Mouse (Mus musculus): Measurements from ENCODE around the gene Mcm3ap. TPM values are rescaled to one million over a fixed set of nuclear protein-coding genes. Genes with fewer than 3 reads are reported as not detected.
A peak's percentile ranks its signal among the peaks of the same experiment; 100 is the strongest.

The Mcm3ap gene
- polyA plus RNA-seq, 1 experiment from 2014 or later: 69.9 TPM

GRCm38 (mm10) chr10:76447406-76448229, 21.1 kb upstream of the Mcm3ap start:
- no peaks in the 10 kb centered on the region for H3K9me3 ChIP-seq (replicated peaks; ENCODE audit: control insufficient read depth, low read length, poor library complexity, severe bottlenecking)
- no peak overlapping the region for H3K9ac ChIP-seq (ENCODE audit: low read depth, low read length)
- H3K36me3 ChIP-seq (ENCODE audit: control insufficient read depth, insufficient read depth, low read length): no peaks in the 10 kb centered on the region
- no peak overlapping the region for H3K4me2 ChIP-seq (ENCODE audit: low read length)
- ATAC-seq: no peak
- H3K27me3 ChIP-seq (ENCODE audit: control insufficient read depth, insufficient read depth, low read depth, low read length): no peaks in the 10 kb centered on the region
- WGBS: 83% methylated on average over 15 of the region's 15 CpGs
- no peak overlapping the region for H3K4me3 ChIP-seq (ENCODE audit: low read depth, low read length)
- no peak overlapping the region for H3K27ac ChIP-seq (ENCODE audit: low read length)
- peaks cover 6% of the 10 kb centered on the region for H3K4me1 ChIP-seq (ENCODE audit: control insufficient read depth, insufficient read depth, low read length)

GRCm38 (mm10) chr10:76448851-76449250, 19.9 kb upstream of the Mcm3ap start, which contains the start of gene 2610028H24Rik:
Gene 2610028H24Rik (plus strand): TSS chr10:76449081.
- Histone ChIP-seq H3K27me3 (ENCODE audit: control insufficient read depth, insufficient read depth, low read depth, low read length) (no peaks in the 10 kb centered on the region), H3K9ac (ENCODE audit: low read depth, low read length) (no peak within 1 kb of the TSS), H3K36me3 (ENCODE audit: control insufficient read depth, insufficient read depth, low read length) (no peaks in the 10 kb centered on the region), H3K4me3 (ENCODE audit: low read depth, low read length) (no peak within 1 kb of the TSS), H3K4me1 (ENCODE audit: control insufficient read depth, insufficient read depth, low read length) (no peaks in the 10 kb centered on the region), H3K27ac (ENCODE audit: low read length) (no peak within 1 kb of the TSS), H3K4me2 (ENCODE audit: low read length) (no peak within 1 kb of the TSS), H3K9me3 (replicated peaks; ENCODE audit: control insufficient read depth, low read length, poor library complexity, severe bottlenecking) (no peaks in the 10 kb centered on the region)
- no peak for ATAC-seq
- 64% methylated on average over 5 of the region's 5 CpGs for WGBS

- Histone ChIP-seq H3K36me3 (ENCODE audit: control insufficient read depth, insufficient read depth, low read length) (no peaks in the 10 kb centered on the region), H3K27ac (ENCODE audit: low read length) (no peak overlapping the region), H3K4me1 (ENCODE audit: control insufficient read depth, insufficient read depth, low read length) (no peaks in the 10 kb centered on the region), H3K9ac (ENCODE audit: low read depth, low read length) (no peak overlapping the region), H3K9me3 (replicated peaks; ENCODE audit: control insufficient read depth, low read length, poor library complexity, severe bottlenecking) (no peaks in the 10 kb centered on the region), H3K4me3 (ENCODE audit: low read depth, low read length) (no peak overlapping the region), H3K27me3 (ENCODE audit: control insufficient read depth, insufficient read depth, low read depth, low read length) (no peaks in the 10 kb centered on the region), H3K4me2 (ENCODE audit: low read length) (no peak overlapping the region)
- WGBS: 56% methylated on average over 5 of the region's 5 CpGs
- ATAC-seq: 0 out of 2 replicates have a peak, but pooled peaks have one; percentile 21
Observed at GRCm38 (mm10) chr10:76455289-76455688, 13.4 kb upstream of the Mcm3ap start.

GRCm38 (mm10) chr10:76461255-76461654, 7.5 kb upstream of the Mcm3ap start:
- Histone ChIP-seq H3K27me3 (ENCODE audit: control insufficient read depth, insufficient read depth, low read depth, low read length) (no peaks in the 10 kb centered on the region), H3K9me3 (replicated peaks; ENCODE audit: control insufficient read depth, low read length, poor library complexity, severe bottlenecking) (no peaks in the 10 kb centered on the region), H3K27ac (ENCODE audit: low read length) (no peak overlapping the region), H3K4me3 (ENCODE audit: low read depth, low read length) (no peak overlapping the region), H3K4me1 (ENCODE audit: control insufficient read depth, insufficient read depth, low read length) (no peaks in the 10 kb centered on the region), H3K4me2 (ENCODE audit: low read length) (no peak overlapping the region), H3K36me3 (ENCODE audit: control insufficient read depth, insufficient read depth, low read length) (peaks cover 3% of the 10 kb centered on the region; the same call in 1 of the 2 replicates), H3K9ac (ENCODE audit: low read depth, low read length) (no peak overlapping the region)
- ATAC-seq: no peak
- 90% methylated on average over 1 of the region's 1 CpGs for WGBS

- no peaks in the 10 kb centered on the region for H3K27me3 ChIP-seq (ENCODE audit: control insufficient read depth, insufficient read depth, low read depth, low read length)
- H3K27ac ChIP-seq (ENCODE audit: low read length): no peak overlapping the region
- H3K9ac ChIP-seq (ENCODE audit: low read depth, low read length): no peak overlapping the region
- H3K4me2 ChIP-seq (ENCODE audit: low read length): no peak overlapping the region
- peaks cover 3% of the 10 kb centered on the region; the same call in 1 of the 2 replicates for H3K36me3 ChIP-seq (ENCODE audit: control insufficient read depth, insufficient read depth, low read length)
- WGBS: 97% methylated on average over 7 of the region's 7 CpGs
- no peak overlapping the region for H3K4me3 ChIP-seq (ENCODE audit: low read depth, low read length)
- no peaks in the 10 kb centered on the region for H3K4me1 ChIP-seq (ENCODE audit: control insufficient read depth, insufficient read depth, low read length)
- no peak for ATAC-seq
- H3K9me3 ChIP-seq (replicated peaks; ENCODE audit: control insufficient read depth, low read length, poor library complexity, severe bottlenecking): no peaks in the 10 kb centered on the region
Observed at GRCm38 (mm10) chr10:76462312-76462711, 6.4 kb upstream of the Mcm3ap start.

- WGBS: 92% methylated on average over 6 of the region's 6 CpGs
- ATAC-seq: no peak
- H3K4me2 ChIP-seq (ENCODE audit: low read length): no peak overlapping the region
- H3K27me3 ChIP-seq (ENCODE audit: control insufficient read depth, insufficient read depth, low read depth, low read length): no peaks in the 10 kb centered on the region
- H3K9me3 ChIP-seq (replicated peaks; ENCODE audit: control insufficient read depth, low read length, poor library complexity, severe bottlenecking): no peaks in the 10 kb centered on the region
- H3K4me1 ChIP-seq (ENCODE audit: control insufficient read depth, insufficient read depth, low read length): peaks cover 1% of the 10 kb centered on the region; the same call in 1 of the 2 replicates
- H3K27ac ChIP-seq (ENCODE audit: low read length): no peak overlapping the region
- peaks cover 3% of the 10 kb centered on the region; the same call in 1 of the 2 replicates for H3K36me3 ChIP-seq (ENCODE audit: control insufficient read depth, insufficient read depth, low read length)
- no peak overlapping the region for H3K9ac ChIP-seq (ENCODE audit: low read depth, low read length)
- no peak overlapping the region for H3K4me3 ChIP-seq (ENCODE audit: low read depth, low read length)
Observed at GRCm38 (mm10) chr10:76462721-76463120, 6.0 kb upstream of the Mcm3ap start.

GRCm38 (mm10) chr10:76473759-76474158, 5.0 kb downstream of the Mcm3ap start:
- H3K9ac ChIP-seq (ENCODE audit: low read depth, low read length): no peak overlapping the region
- H3K27me3 ChIP-seq (ENCODE audit: control insufficient read depth, insufficient read depth, low read depth, low read length): no peaks in the 10 kb centered on the region
- H3K9me3 ChIP-seq (replicated peaks; ENCODE audit: control insufficient read depth, low read length, poor library complexity, severe bottlenecking): no peaks in the 10 kb centered on the region
- H3K36me3 ChIP-seq (ENCODE audit: control insufficient read depth, insufficient read depth, low read length): peaks cover 29% of the 10 kb centered on the region
- no peak overlapping the region for H3K27ac ChIP-seq (ENCODE audit: low read length)
- H3K4me2 ChIP-seq (ENCODE audit: low read length): no peak overlapping the region
- no peak overlapping the region for H3K4me3 ChIP-seq (ENCODE audit: low read depth, low read length)
- no peak for ATAC-seq
- peaks cover 18% of the 10 kb centered on the region for H3K4me1 ChIP-seq (ENCODE audit: control insufficient read depth, insufficient read depth, low read length)
- 92% methylated on average over 5 of the region's 5 CpGs for WGBS

- Histone ChIP-seq H3K4me3 (ENCODE audit: low read depth, low read length) (no peak overlapping the region), H3K4me1 (ENCODE audit: control insufficient read depth, insufficient read depth, low read length) (no peaks in the 10 kb centered on the region), H3K36me3 (ENCODE audit: control insufficient read depth, insufficient read depth, low read length) (peaks cover 52% of the 10 kb centered on the region), H3K9ac (ENCODE audit: low read depth, low read length) (no peak overlapping the region), H3K4me2 (ENCODE audit: low read length) (no peak overlapping the region), H3K9me3 (replicated peaks; ENCODE audit: control insufficient read depth, low read length, poor library complexity, severe bottlenecking) (no peaks in the 10 kb centered on the region), H3K27me3 (ENCODE audit: control insufficient read depth, insufficient read depth, low read depth, low read length) (no peaks in the 10 kb centered on the region), H3K27ac (ENCODE audit: low read length) (no peak overlapping the region)
- whole genome bisulfite sequencing: 95% methylated on average over 13 of the region's 13 CpGs
- no peak for ATAC-seq
Observed at GRCm38 (mm10) chr10:76480851-76481250, 12.1 kb downstream of the Mcm3ap start.

- H3K36me3 ChIP-seq (ENCODE audit: control insufficient read depth, insufficient read depth, low read length): peaks cover 58% of the 10 kb centered on the region
Observed at GRCm38 (mm10) chr10:76481480-76481879, 12.8 kb downstream of the Mcm3ap start.

More at GRCm38 (mm10) chr10:76481480-76481879, 12.8 kb downstream of the Mcm3ap start:
- no peaks in the 10 kb centered on the region for H3K4me1 ChIP-seq (ENCODE audit: control insufficient read depth, insufficient read depth, low read length)
- H3K4me2 ChIP-seq (ENCODE audit: low read length): no peak overlapping the region
- H3K27me3 ChIP-seq (ENCODE audit: control insufficient read depth, insufficient read depth, low read depth, low read length): no peaks in the 10 kb centered on the region
- H3K4me3 ChIP-seq (ENCODE audit: low read depth, low read length): no peak overlapping the region
- H3K9me3 ChIP-seq (replicated peaks; ENCODE audit: control insufficient read depth, low read length, poor library complexity, severe bottlenecking): no peaks in the 10 kb centered on the region
- 94% methylated on average over 6 of the region's 6 CpGs for WGBS
- no peak overlapping the region for H3K27ac ChIP-seq (ENCODE audit: low read length)
- no peak overlapping the region for H3K9ac ChIP-seq (ENCODE audit: low read depth, low read length)
- no peak for ATAC-seq

All from midbrain, embryonic 16.5 days (tissue).